Mouse (Mus musculus) G1E (cell line): ENCODE results near the gene Samd11. TPM values are rescaled to one million over a fixed set of nuclear protein-coding genes. Genes with fewer than 3 reads are reported as not detected.

Experiments
- ATAC-seq: 2 replicates; pipeline ENCODE4 v1.8.0; 2016; ENCODE audit warnings: mild to moderate bottlenecking; ENCODE audit not compliant: insufficient number of reproducible peaks, poor library complexity, low FRiP score, severe bottlenecking; ENCODE audit errors: extremely low read depth
- DNase-seq: peaks from one replicate; pipeline ENCODE4 v3.0.0; 2012; ENCODE audit warnings: low spot score
- H3K27me3 ChIP-seq: 2 replicates; pipeline ENCODE4 v1.6.1; 2012; ENCODE audit warnings: mild to moderate bottlenecking, low read length, inconsistent platforms; ENCODE audit not compliant: insufficient read depth
- H3K36me3 ChIP-seq: replicated peaks from 2 replicates; pipeline ENCODE3; 2012; ENCODE audit warnings: mild to moderate bottlenecking, inconsistent platforms
- H3K4me1 ChIP-seq: 2 replicates; pipeline ENCODE4 v1.6.1; 2012; ENCODE audit warnings: low read depth, low read length, inconsistent platforms, mixed read lengths; ENCODE audit not compliant: insufficient read depth
- H3K4me3 ChIP-seq: 2 replicates; pipeline ENCODE4 v1.5.1; 2012; ENCODE audit warnings: low read depth, mild to moderate bottlenecking, inconsistent platforms, low read length, moderate library complexity, mixed read lengths
- H3K9me3 ChIP-seq: replicated peaks from 2 replicates; pipeline ENCODE4 v1.6.1; 2012; ENCODE audit warnings: inconsistent platforms
- CTCF ChIP-seq: IDR thresholded peaks from 2 replicates; pipeline ENCODE4 v1.5.1; 2012; ENCODE audit warnings: low read depth, low read length, inconsistent platforms, mixed read lengths
- GATA1 ChIP-seq: IDR thresholded peaks from 2 replicates; pipeline ENCODE4 v1.6.1; 2012; ENCODE audit warnings: borderline replicate concordance, low read length, inconsistent platforms, mixed read lengths
- GATA2 ChIP-seq: IDR thresholded peaks from 2 replicates; pipeline ENCODE4 v1.6.1; 2012; ENCODE audit warnings: low read depth, low read length, inconsistent platforms, borderline replicate concordance
- POLR2AphosphoS5 ChIP-seq: IDR thresholded peaks from 2 replicates; pipeline ENCODE4 v1.6.1; 2012; ENCODE audit warnings: low read depth, low read length, inconsistent platforms; ENCODE audit not compliant: insufficient replicate concordance
- TAL1 ChIP-seq: conservative IDR thresholded peaks from 2 replicates; pipeline ENCODE4 v1.6.1; 2012; ENCODE audit warnings: low read depth, low read length, inconsistent platforms, mixed read lengths
- polyA plus RNA-seq: library from polyadenylated mRNA; stranded (reverse); fragments of >175 nt; gene quantifications from 2 replicates; pipeline ENCODE4 v1.2.3, GENCODE M21; 2012
- total RNA-seq, 2 experiments: library from RNA; stranded (forward) in 1 of 2; stranded (reverse) in 1 of 2; fragments of 200-1000 nt in 1 of 2; fragments of >200 nt in 1 of 2; fragmentation: Nextera tagmentation in 1 of 2; gene quantifications; 2 replicates each; pipeline ENCODE4 v1.2.3; 2014 to 2017

The Samd11 gene
- total and polyA plus RNA-seq, 3 experiments: 0.11 to 24.2 (median 0.12) TPM

GRCm38 (mm10) chr4:156203413-156204131 lies 51.9 kb downstream of the Samd11 start:
- ATAC-seq (no peak), DNase-seq (no peak)
- Histone ChIP-seq H3K27me3 (peaks cover 35% of the 10 kb centered on the region), H3K4me1 (peaks cover 8% of the 10 kb centered on the region), H3K4me3 (no peak overlapping the region; the same call in 1 of the 2 replicates), H3K9me3 (no peaks in the 10 kb centered on the region), H3K36me3 (no peaks in the 10 kb centered on the region)
- TF ChIP-seq GATA1 (no peak), GATA2 (no peak), POLR2AphosphoS5 (no peak), TAL1 (no peak), CTCF (no peak)

- no peak for TF ChIP-seq TAL1
- TF ChIP-seq POLR2AphosphoS5: no peak
- no peak for TF ChIP-seq GATA2
- no peak for TF ChIP-seq GATA1
- TF ChIP-seq CTCF: no peak
- H3K27me3 ChIP-seq: peaks cover 35% of the 10 kb centered on the region
Measured at GRCm38 (mm10) chr4:156203001-156203412, 52.5 kb downstream of the Samd11 start, which contains the start of gene AW011738. AW011738 (plus strand) TSS chr4:156203304.

DNA sequence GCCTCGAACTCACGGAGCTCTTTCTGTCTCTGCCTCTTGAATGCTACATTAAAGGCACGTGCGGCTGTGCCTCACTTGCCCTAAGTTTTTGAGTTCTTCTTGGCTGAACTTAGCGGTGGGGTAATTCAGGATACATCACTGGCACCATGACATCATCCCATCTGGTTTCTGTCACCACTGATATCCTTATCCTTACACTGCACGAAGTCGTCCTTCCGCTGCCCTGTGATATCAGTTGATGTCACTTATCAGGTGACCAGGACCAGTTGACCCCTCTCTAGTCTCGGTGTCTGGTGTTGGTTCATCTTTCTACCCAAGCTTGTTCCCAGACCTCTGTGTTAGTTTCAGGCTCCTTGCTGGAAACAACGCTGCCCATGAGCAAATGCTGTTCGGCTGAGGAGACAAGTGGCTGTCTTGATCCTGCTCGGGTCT lies 53.0 kb downstream of the Samd11 start:
- ATAC-seq (no peak), DNase-seq (no peak)
- Histone ChIP-seq H3K4me3 (no peak overlapping the region), H3K4me1 (peaks cover 13% of the 10 kb centered on the region), H3K9me3 (no peaks in the 10 kb centered on the region), H3K36me3 (no peaks in the 10 kb centered on the region), H3K27me3 (peaks cover 39% of the 10 kb centered on the region)
- TF ChIP-seq POLR2AphosphoS5 (no peak), GATA1 (no peak), TAL1 (no peak)

More at GRCm38 (mm10) chr4:156203001-156203412, 52.5 kb downstream of the Samd11 start, which contains the start of gene AW011738:
- H3K4me3 ChIP-seq: no peak within 1 kb of the TSS; the same call in 1 of the 2 replicates
- H3K36me3 ChIP-seq: no peaks in the 10 kb centered on the region
- DNase-seq: no peak
- no peaks in the 10 kb centered on the region for H3K9me3 ChIP-seq
- ATAC-seq: no peak
- H3K4me1 ChIP-seq: peaks cover 9% of the 10 kb centered on the region

- no peak for TF ChIP-seq POLR2AphosphoS5
- no peak for TF ChIP-seq CTCF
- no peak for TF ChIP-seq GATA2
- no peak for TF ChIP-seq TAL1
- no peak for TF ChIP-seq GATA1
- no peaks in the 10 kb centered on the region; the same call in 1 of the 2 replicates for H3K9me3 ChIP-seq
- no peak for DNase-seq
- no peak within 1 kb of the TSS for H3K4me3 ChIP-seq
- ATAC-seq: no peak
- peaks cover 52% of the 10 kb centered on the region for H3K27me3 ChIP-seq
- H3K4me1 ChIP-seq: peaks cover 25% of the 10 kb centered on the region
- no peaks in the 10 kb centered on the region for H3K36me3 ChIP-seq
Measured at GRCm38 (mm10) chr4:156200623-156201475, 54.6 kb downstream of the Samd11 start, which contains the start of gene Isg15. Isg15 (minus strand) TSS chr4:156200818.

DNA sequence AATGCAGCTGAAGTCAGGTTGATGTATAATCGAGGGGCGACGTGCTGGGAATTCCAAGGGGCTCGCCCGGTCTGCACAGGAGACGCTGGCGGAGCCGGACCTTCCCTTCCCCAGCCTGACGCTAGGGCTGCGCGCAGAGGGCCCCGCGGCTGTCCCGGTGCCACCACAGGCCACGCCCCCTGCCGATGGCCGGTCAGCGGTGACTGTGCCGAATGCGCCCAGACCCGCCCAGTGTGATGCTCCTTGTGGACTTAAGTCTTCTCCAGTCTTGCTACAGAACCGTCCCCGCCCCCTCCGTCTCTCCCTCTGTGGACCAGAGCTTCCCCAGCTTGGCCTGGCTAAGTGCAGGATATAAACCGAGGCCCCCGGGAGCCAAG lies 57.6 kb downstream of the Samd11 start:
- peaks cover 57% of the 10 kb centered on the region for H3K27me3 ChIP-seq
- peak overlapping the region; percentile 75 for H3K4me3 ChIP-seq
- H3K36me3 ChIP-seq: no peaks in the 10 kb centered on the region
- ATAC-seq (peak; percentile 68), DNase-seq (peak; percentile 59)
- H3K4me1 ChIP-seq: peaks cover 21% of the 10 kb centered on the region
- H3K9me3 ChIP-seq: no peaks in the 10 kb centered on the region; the same call in 1 of the 2 replicates
- TF ChIP-seq TAL1 (no peak), POLR2AphosphoS5 (no peak), GATA1 (no peak), GATA2 (no peak), CTCF (no peak)

DNA sequence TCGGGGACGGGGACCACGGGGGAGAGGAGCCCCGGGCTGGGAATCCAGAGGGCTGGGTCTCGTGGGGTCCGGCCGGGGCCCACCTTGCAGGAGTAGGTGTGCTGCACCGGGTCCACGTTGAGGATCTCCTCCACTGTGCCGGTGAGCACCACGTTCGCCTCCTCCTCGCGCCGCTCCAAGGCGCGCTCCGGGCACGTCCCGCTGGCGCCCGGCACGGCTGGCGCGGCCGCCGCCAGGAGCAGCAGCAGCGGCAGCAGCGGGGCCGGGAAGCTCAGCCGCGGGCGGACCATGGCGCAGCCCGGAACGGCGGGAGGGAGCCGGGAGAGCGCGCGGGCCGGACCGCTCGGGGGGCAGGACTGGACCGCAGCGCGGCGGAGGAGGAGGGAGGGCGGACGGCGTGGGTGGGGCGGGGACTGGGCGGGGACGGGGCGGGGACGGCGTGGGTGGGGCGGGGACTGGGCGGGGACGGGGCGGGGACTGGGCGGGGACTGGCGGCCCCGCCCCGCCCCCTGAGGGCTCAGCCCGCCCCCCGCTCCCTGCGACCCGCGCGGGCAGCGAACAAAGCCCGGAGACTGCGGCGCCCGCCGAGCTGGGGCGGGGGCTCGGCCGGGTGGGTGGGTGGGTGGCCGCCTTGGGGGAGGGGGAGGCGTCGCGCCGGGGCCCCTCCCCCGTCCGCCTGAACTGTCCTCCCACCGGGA lies 58.2 kb downstream of the Samd11 start, which contains the start of gene Agrn:
Gene Agrn (minus strand): TSS at position 358 of the 698 bp plus-strand sequence.
- TF ChIP-seq POLR2AphosphoS5 (no peak), TAL1 (no peak), CTCF (no peak), GATA1 (no peak), GATA2 (no peak)
- Histone ChIP-seq H3K4me3 (peak within 1 kb of the TSS; percentile 75), H3K9me3 (no peaks in the 10 kb centered on the region; the same call in 1 of the 2 replicates), H3K4me1 (peaks cover 21% of the 10 kb centered on the region), H3K36me3 (no peaks in the 10 kb centered on the region), H3K27me3 (peaks cover 58% of the 10 kb centered on the region)
- DNase-seq (peak; percentile 51), ATAC-seq (peak; percentile 38; the same call in 1 of the 2 replicates)
